Mouse (Mus musculus): ENCODE results near the gene Dnase2a. TPM values are rescaled to one million over a fixed set of nuclear protein-coding genes. Genes with fewer than 3 reads are reported as not detected.

Gene Dnase2a
- polyA plus RNA-seq, 1 experiment from 2014 or later = 9.2 TPM

DNA sequence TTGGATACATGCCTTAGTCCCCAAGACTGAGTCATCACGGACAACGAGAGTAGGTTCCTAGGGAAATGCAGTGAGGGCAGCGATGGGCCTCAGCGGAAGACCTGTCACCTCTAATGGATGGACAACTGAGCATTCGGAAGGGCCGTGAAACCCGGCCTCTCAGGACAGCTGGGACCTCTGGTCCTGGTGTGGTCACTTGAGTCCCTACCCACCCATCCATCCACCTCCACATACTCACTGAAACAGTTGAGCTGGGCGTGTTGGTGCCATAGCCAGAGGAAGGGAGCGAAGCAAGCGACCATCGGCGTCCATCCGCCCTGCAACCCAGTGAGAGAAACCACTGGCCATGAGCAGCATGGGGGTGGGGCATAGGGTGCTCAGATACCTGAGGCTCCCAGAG lies 22.2 kb downstream of the Dnase2a start:
- Histone ChIP-seq H3K4me1 (peaks cover 33% of the 10 kb centered on the region), H3K27ac (no peak overlapping the region), H3K4me3 (no peak overlapping the region), H3K9me3 (no peaks in the 10 kb centered on the region), H3K36me3 (replicated peaks) (no peaks in the 10 kb centered on the region), H3K27me3 (ENCODE audit: poor library complexity, severe bottlenecking) (peaks cover 79% of the 10 kb centered on the region)
- 90% methylated on average over 13 of the region's 13 CpGs for WGBS
- no peak for DNase-seq (ENCODE audit: extremely low spot score, low spot score)

DNA sequence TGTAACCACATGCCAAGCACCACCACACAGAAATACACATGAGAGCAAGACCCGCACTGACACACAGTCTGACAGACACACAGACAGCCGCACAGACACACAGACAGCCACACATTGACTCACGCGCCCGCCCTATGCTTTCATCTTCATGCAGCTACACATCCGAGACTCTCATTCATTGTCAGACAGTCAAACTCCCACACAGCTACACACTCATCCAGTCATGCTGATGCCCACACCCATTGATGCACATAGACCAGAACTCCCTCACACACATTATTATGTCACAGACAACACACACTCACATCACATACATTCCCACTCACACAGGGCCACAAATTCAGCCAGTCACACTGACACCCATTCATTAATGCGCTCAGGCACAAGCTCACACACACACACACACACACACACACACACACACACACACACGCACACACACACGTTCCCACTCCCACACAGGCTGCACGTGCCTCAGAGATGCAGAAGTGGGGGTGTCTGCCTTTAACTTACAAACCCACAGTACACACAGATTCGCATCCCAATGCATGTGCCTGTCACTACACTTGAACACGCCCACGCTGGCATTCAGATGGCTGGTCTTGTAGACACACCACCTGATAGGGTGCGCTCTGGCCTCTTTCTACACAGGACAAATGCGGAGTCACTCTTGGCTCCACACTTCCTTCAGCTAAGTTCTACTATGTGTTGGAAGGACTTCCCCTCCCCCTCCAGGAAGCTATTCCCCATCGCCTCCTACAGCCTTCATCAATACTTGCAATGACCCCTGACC lies 25.6 kb downstream of the Dnase2a start:
- Histone ChIP-seq H3K27me3 (ENCODE audit: poor library complexity, severe bottlenecking) (peaks cover 92% of the 10 kb centered on the region), H3K36me3 (replicated peaks) (no peaks in the 10 kb centered on the region), H3K9me3 (no peaks in the 10 kb centered on the region), H3K4me3 (no peak overlapping the region; the same call in 1 of the 2 replicates), H3K4me1 (peaks cover 44% of the 10 kb centered on the region), H3K27ac (no peak overlapping the region)
- 87% methylated on average over 16 of the region's 16 CpGs for whole genome bisulfite sequencing
- no peak for DNase-seq (ENCODE audit: extremely low spot score, low spot score)

DNA sequence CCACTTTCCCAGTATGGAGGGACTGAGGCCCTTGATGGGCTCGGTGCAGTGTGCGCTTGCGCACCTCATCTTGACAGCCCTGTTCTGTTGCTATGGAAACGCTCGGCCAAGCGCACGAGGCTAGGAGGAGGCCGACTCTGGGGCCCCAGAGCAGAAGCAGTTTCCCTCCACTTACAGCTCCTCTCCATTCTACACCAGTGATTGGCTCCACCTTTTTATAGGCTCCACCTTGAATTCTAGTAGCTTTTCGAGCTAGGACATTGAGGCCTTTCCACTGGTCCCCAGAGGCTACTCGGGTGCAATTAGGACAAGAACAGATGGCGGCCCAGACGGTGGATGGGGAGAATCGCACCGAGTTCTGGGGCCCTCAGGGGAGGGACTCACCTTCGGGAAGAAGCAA lies 26.5 kb downstream of the Dnase2a start:
- 1% methylated on average over 15 of the region's 15 CpGs for WGBS
- Histone ChIP-seq H3K4me1 (peaks cover 38% of the 10 kb centered on the region), H3K36me3 (replicated peaks) (no peaks in the 10 kb centered on the region), H3K27me3 (ENCODE audit: poor library complexity, severe bottlenecking) (peaks cover 83% of the 10 kb centered on the region), H3K27ac (peak overlapping the region; percentile 22; the same call in 1 of the 2 replicates), H3K4me3 (peak overlapping the region; percentile 36), H3K9me3 (no peaks in the 10 kb centered on the region)
- peak; percentile 82 for DNase-seq (ENCODE audit: extremely low spot score, low spot score)

DNA sequence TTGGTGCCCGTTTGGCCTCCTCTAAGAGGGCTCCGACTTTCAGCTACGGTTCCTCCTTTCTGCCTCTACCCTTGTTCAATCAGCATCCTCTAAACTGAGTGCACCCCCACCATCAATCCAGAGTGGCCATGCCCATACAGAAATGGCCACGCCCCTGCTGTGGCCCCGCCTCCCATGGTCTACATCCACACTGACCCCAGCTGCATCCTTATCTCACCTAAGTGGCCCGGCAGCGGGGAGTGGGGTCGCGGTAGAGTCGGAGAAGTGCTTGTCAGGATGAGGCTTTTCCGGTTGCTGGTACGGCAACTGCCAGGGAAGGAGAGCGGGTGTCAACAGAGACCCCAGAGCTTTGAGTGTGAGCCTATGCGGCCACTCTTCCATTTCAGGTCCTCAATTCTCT lies 27.1 kb downstream of the Dnase2a start:
- 6% methylated on average over 14 of the region's 14 CpGs for WGBS
- H3K4me1 ChIP-seq = peaks cover 38% of the 10 kb centered on the region
- H3K27me3 ChIP-seq (ENCODE audit: poor library complexity, severe bottlenecking) = peaks cover 78% of the 10 kb centered on the region
- peak overlapping the region; percentile 36 for H3K4me3 ChIP-seq
- H3K36me3 ChIP-seq (replicated peaks) = no peaks in the 10 kb centered on the region
- H3K27ac ChIP-seq = peak overlapping the region; percentile 22; the same call in 1 of the 2 replicates
- H3K9me3 ChIP-seq = no peaks in the 10 kb centered on the region
- DNase-seq (ENCODE audit: extremely low spot score, low spot score) = peak; percentile 42

DNA sequence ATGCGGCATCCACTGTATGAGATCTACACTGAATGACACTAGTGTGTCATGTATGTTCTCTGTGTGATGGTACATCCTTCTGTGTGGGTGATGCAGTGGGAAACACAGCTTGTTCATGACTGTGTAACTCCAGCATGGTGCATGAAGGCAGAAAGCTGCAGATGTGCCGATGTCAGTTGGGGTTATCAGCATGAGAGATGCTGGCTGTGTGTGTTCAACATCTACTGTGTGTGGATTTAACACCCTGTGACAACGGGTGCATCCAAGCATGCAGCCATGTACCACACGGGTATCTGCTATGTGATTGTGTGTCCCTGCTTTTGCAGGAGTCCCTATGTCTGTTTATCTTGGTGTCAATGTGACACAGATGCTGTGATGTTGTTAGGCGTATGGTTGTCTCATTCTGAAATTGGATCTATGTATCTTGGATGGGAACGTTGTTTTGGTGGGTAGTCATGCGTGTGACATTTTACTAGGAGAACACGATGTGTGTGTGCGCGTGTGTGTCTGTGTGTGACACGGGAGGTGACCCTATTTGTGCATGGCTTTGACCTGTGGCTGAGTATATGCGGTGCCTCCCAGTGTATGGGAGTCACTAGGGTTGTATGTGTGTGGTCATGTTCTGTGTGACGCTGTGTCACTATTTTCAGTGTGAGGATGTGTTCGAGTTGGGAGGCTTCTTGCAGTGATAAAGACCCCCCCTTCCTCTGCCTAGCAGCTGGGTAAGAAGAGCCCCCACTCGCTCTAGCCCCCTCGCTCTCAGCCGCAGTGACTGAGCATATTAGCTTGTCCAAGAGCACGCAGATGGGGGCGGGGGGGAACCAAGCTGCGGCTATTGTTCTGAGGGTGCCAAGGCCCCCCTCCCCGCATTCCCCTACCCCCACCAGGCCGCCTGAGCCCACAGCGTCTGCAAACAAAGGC lies 27.9 kb downstream of the Dnase2a start:
- peaks cover 38% of the 10 kb centered on the region for H3K4me1 ChIP-seq
- peak overlapping the region; percentile 70 for H3K4me3 ChIP-seq
- H3K9me3 ChIP-seq = no peaks in the 10 kb centered on the region
- peaks cover 78% of the 10 kb centered on the region for H3K27me3 ChIP-seq (ENCODE audit: poor library complexity, severe bottlenecking)
- DNase-seq (ENCODE audit: extremely low spot score, low spot score) = no peak
- H3K27ac ChIP-seq = peak overlapping the region; percentile 82
- WGBS = 21% methylated on average over 23 of the region's 23 CpGs
- H3K36me3 ChIP-seq (replicated peaks) = no peaks in the 10 kb centered on the region

DNA sequence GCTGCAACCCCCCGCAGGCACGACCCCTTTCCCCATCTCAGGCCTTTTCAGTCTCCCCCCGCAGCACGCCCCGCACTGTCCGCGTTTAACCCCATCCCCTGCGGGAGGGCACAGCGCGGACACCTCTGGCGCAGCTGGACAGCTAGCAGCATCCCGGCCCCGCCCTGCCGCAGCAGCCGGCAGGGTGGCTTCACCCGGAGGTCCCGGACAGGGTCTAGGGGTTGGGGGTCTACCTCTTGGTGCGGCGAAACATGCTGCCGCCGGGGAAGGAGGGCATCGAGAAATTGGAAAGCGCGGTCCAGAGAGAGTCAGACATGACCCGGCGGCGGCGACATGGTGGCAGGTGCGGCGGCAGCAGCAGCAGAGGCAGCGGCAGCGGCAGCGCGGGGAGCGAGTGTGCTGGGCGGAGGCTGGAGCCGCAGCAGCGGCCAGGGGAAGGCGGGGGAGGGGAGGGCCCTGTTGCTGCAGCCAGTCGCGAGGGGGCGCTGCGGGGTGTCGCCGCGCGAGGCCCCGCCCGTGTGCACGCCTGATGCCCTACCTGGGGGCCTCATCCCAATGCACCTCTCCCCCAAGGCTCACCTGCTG lies 28.7 kb downstream of the Dnase2a start, which contains the start of gene Mast1:
TSS of gene Mast1 (minus strand) at position 398 of the 585 bp plus-strand sequence.
- WGBS = under 1% methylated on average over 49 of the region's 50 CpGs
- peaks cover 38% of the 10 kb centered on the region for H3K4me1 ChIP-seq
- H3K4me3 ChIP-seq = peak within 1 kb of the TSS; percentile 70
- H3K27me3 ChIP-seq (ENCODE audit: poor library complexity, severe bottlenecking) = peaks cover 70% of the 10 kb centered on the region
- no peaks in the 10 kb centered on the region for H3K9me3 ChIP-seq
- no peaks in the 10 kb centered on the region for H3K36me3 ChIP-seq (replicated peaks)
- peak; percentile 77 for DNase-seq (ENCODE audit: extremely low spot score, low spot score)
- peak within 1 kb of the TSS; percentile 82 for H3K27ac ChIP-seq

DNA sequence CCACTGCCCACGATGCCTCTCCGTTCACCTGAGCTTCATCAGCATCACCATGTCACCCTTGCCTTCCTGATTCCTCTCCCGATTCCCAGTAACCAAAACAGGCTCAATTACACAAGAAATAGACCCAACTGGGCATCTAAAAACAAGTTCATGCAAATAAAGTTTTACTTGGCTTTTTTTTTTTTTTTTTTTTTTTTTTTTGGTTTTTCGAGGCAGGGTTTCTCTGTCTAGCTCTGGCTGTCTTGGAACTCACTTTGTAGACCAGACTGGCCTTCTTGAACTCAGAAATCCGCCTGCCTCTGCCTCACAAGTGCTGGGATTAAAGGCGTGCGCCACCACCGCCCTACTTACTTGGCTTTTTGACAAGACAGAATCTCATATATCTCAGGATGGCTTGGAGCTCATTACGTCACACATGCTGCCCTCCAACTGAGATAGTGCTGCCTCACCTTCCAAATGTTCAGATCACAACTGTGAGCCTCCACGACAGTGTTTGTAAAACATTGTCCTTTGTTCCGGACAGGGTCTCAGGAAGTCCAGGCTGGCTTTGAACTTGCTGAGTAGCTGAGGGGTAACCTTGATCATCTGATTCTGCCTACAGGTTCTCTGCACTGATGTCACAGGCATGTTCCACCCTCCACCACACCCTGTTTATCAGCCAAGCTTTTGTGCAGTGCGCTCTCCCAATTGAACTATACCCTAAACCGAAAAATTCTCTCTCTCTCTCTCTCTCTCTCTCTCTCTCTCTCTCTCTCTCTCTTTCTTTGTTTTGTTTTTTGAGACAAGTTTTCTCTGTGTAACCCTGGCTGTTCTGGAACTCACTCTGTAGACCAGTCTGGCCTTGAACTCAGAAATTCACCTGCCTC lies 29.5 kb downstream of the Dnase2a start:
- WGBS = 68% methylated on average over 13 of the region's 13 CpGs
- Histone ChIP-seq H3K4me1 (peaks cover 38% of the 10 kb centered on the region), H3K27me3 (ENCODE audit: poor library complexity, severe bottlenecking) (peaks cover 63% of the 10 kb centered on the region), H3K4me3 (peak overlapping the region; percentile 70), H3K9me3 (no peaks in the 10 kb centered on the region), H3K27ac (0 out of 2 replicates have a peak overlapping the region, but pooled peaks have one; percentile 82), H3K36me3 (replicated peaks) (no peaks in the 10 kb centered on the region)
- no peak for DNase-seq (ENCODE audit: extremely low spot score, low spot score)

DNA sequence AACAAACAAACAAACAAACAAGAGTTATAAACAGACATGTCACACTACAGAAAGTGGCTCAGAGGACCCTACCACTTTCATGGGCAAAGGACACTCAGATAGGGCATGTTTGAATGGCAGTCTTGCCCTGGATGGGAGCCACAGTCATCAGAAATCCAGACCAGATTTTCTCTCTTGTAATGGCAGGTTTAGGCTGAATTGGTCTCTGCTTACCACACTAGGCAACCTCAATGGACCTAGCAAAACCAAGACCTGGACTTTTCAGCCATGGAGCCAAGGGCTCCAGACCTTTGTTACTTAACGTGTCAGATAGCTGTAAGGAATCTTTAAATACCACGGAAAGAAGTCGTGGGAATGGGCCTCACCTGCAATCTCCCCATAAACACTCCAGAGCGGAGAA lies 35.3 kb downstream of the Dnase2a start:
- Histone ChIP-seq H3K4me3 (no peak overlapping the region), H3K4me1 (peaks cover 33% of the 10 kb centered on the region), H3K9me3 (no peaks in the 10 kb centered on the region), H3K27me3 (ENCODE audit: poor library complexity, severe bottlenecking) (peaks cover 69% of the 10 kb centered on the region), H3K36me3 (replicated peaks) (no peaks in the 10 kb centered on the region), H3K27ac (no peak overlapping the region)
- 20% methylated on average over 4 of the region's 4 CpGs for WGBS
- no peak for DNase-seq (ENCODE audit: extremely low spot score, low spot score)

DNA sequence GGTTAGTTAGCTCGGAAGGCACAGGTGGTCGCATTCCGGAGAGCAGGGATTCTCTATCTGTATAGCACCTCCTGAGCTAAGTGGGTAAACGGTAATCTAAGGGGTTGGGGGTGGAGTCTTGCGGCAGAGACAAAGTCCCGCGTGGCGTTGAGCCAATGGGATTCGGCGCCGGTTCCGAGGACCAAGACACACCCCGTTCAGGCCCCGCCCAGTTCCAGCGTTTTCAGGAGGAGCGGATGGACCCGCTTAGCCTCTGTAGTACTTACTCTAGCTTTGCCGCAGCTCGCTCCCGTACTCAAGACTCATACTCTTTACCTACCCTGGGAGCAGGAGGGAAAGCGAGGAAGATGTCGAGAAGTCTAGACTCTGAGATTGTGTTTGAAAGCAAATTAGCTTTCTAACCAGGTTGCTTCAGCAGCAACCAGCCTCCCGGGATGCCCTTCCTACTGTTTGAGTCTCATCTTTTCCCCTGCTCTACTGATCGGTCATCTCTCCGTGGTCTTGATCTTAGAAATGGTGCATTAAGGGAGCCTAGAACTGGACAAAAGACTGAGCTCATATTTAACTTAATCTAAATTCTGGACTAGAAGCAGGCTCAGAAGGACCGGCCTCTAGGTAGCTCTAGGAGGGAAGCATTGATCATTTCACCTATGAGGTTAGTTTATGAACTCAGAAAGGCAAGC lies 36.3 kb downstream of the Dnase2a start:
- Histone ChIP-seq H3K9me3 (no peaks in the 10 kb centered on the region), H3K4me3 (peak overlapping the region; percentile 75), H3K4me1 (peaks cover 33% of the 10 kb centered on the region), H3K36me3 (replicated peaks) (no peaks in the 10 kb centered on the region), H3K27ac (no peak overlapping the region), H3K27me3 (ENCODE audit: poor library complexity, severe bottlenecking) (peaks cover 73% of the 10 kb centered on the region)
- DNase-seq (ENCODE audit: extremely low spot score, low spot score) = peak; percentile 78
- WGBS = 2% methylated on average over 26 of the region's 26 CpGs

DNA sequence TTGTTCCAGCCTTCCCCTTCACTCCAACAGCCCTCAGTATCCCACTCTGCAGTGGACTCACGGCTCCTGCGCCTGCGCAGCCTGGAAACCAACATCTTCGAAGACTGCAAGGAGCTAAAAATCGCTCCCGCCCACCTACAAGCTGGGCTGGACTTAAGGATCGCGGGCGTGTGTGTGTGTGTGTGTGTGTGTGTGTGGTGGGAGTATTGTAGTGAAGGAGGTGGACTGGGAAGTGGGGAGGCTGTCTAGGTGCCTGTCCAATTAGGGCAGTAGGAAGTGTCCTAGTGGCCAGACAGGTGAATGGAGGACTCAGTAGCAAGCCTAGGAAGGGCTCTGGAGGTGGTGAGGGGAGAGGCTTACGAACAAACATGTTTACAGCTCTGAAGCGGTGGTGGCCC lies 36.9 kb downstream of the Dnase2a start:
- peaks cover 38% of the 10 kb centered on the region for H3K4me1 ChIP-seq
- WGBS = 4% methylated on average over 11 of the region's 11 CpGs
- no peak overlapping the region for H3K27ac ChIP-seq
- peaks cover 80% of the 10 kb centered on the region for H3K27me3 ChIP-seq (ENCODE audit: poor library complexity, severe bottlenecking)
- H3K36me3 ChIP-seq (replicated peaks) = no peaks in the 10 kb centered on the region
- peak; percentile 27 for DNase-seq (ENCODE audit: extremely low spot score, low spot score)
- H3K9me3 ChIP-seq = no peaks in the 10 kb centered on the region
- H3K4me3 ChIP-seq = peak overlapping the region; percentile 75
